Mouse (Mus musculus) adrenal gland, postnatal 10 days (tissue): Measurements from ENCODE around the gene Gm8127. TPM values are rescaled to one million over a fixed set of nuclear protein-coding genes. Genes with fewer than 3 reads are reported as not detected.

Experiments
- total RNA-seq, 2 experiments: library from RNA; stranded (reverse); gene quantifications; 2 replicates each; pipeline ENCODE4 v1.2.3; 2021

Gene Gm8127
- total RNA-seq, 2 experiments from 2014 or later = not detected

Other genes starting within 250 kb of the Gm8127 start
- not detected for gene Gm8094, start 217.2 kb downstream of the Gm8127 start, total RNA-seq
- not detected for gene Gm8104, start 193.2 kb downstream of the Gm8127 start, total RNA-seq
- gene Gm7233, start 114.0 kb downstream of the Gm8127 start, total RNA-seq = not detected
- not detected for gene Gm8122, start 58.5 kb downstream of the Gm8127 start, total RNA-seq
- under 1 TPM in 1 of 2 experiments, not detected in 1; 0.39 TPM for gene Gm8126, start 35.2 kb downstream of the Gm8127 start, total RNA-seq
- gene Gm9732, start 18.8 kb downstream of the Gm8127 start, total RNA-seq = not detected
- gene 1700001F09Rik, start 54.0 kb upstream of the Gm8127 start, total RNA-seq = not detected
- gene Gm8138, start 122.5 kb upstream of the Gm8127 start, total RNA-seq = not detected
- under 1 TPM in 1 of 2 experiments, not detected in 1; 0.27 TPM for gene Gm5799, start 249.7 kb upstream of the Gm8127 start, total RNA-seq